Mouse (Mus musculus): ENCODE results near the gene Mapt. TPM values are rescaled to one million over a fixed set of nuclear protein-coding genes. Genes with fewer than 3 reads are reported as not detected.

Gene Mapt
- 10.3 and 11.7 TPM in 2 replicates for polyA plus RNA-seq (2015; fragmentation: Nextera tagmentation; extraction: Ambion mirVana)

- WGBS: under 1% methylated on average over 83 of the region's 94 CpGs
- Histone ChIP-seq H3K9me3 (ENCODE audit: low read length) (no peaks in the 10 kb centered on the region), H3K9ac (replicated peaks; ENCODE audit: low read length) (peak within 1 kb of the TSS; percentile 85), H3K27ac (ENCODE audit: low read length) (peak within 1 kb of the TSS; percentile 50; the same call in 1 of the 2 replicates), H3K4me2 (replicated peaks; ENCODE audit: low read depth, low read length) (peak within 1 kb of the TSS; percentile 100), H3K4me1 (ENCODE audit: insufficient read depth, low read length) (peaks cover 33% of the 10 kb centered on the region), H3K27me3 (ENCODE audit: insufficient read depth, low read length) (peaks cover 53% of the 10 kb centered on the region), H3K4me3 (ENCODE audit: low read length) (peak within 1 kb of the TSS; percentile 70), H3K36me3 (ENCODE audit: insufficient read depth, low read length) (no peaks in the 10 kb centered on the region)
- ATAC-seq (ENCODE audit: low FRiP score, low TSS enrichment): peak; percentile 86
Observed at GRCm38 (mm10) chr11:104231041-104231911, at the start of gene Mapt. Gene Mapt, plus strand, starts transcription at chr11:104231390.

GRCm38 (mm10) chr11:104182141-104182540, 49.0 kb upstream of the Mapt start:
- Histone ChIP-seq H3K4me2 (replicated peaks; ENCODE audit: low read depth, low read length) (no peak overlapping the region), H3K4me1 (ENCODE audit: insufficient read depth, low read length) (no peaks in the 10 kb centered on the region), H3K4me3 (ENCODE audit: low read length) (no peak overlapping the region), H3K27me3 (ENCODE audit: insufficient read depth, low read length) (no peaks in the 10 kb centered on the region), H3K9ac (replicated peaks; ENCODE audit: low read length) (no peak overlapping the region), H3K36me3 (ENCODE audit: insufficient read depth, low read length) (no peaks in the 10 kb centered on the region), H3K9me3 (ENCODE audit: low read length) (no peaks in the 10 kb centered on the region), H3K27ac (ENCODE audit: low read length) (no peak overlapping the region)
- WGBS: 87% methylated on average over 3 of the region's 3 CpGs
- ATAC-seq (ENCODE audit: low FRiP score, low TSS enrichment): no peak

GRCm38 (mm10) chr11:104186135-104186836, 44.9 kb upstream of the Mapt start, which contains the start of gene Sppl2c:
Gene Sppl2c, plus strand, starts transcription at chr11:104186327.
- 61% methylated on average over 13 of the region's 13 CpGs for WGBS

GRCm38 (mm10) chr11:104186837-104187150, 44.4 kb upstream of the Mapt start:
- Histone ChIP-seq H3K36me3 (ENCODE audit: insufficient read depth, low read length) (no peaks in the 10 kb centered on the region), H3K27me3 (ENCODE audit: insufficient read depth, low read length) (no peaks in the 10 kb centered on the region), H3K9me3 (ENCODE audit: low read length) (no peaks in the 10 kb centered on the region), H3K27ac (ENCODE audit: low read length) (no peak overlapping the region), H3K4me2 (replicated peaks; ENCODE audit: low read depth, low read length) (no peak overlapping the region), H3K9ac (replicated peaks; ENCODE audit: low read length) (no peak overlapping the region), H3K4me3 (ENCODE audit: low read length) (no peak overlapping the region), H3K4me1 (ENCODE audit: insufficient read depth, low read length) (no peaks in the 10 kb centered on the region)
- WGBS: 94% methylated on average over 9 of the region's 9 CpGs
- ATAC-seq (ENCODE audit: low FRiP score, low TSS enrichment): no peak

More at GRCm38 (mm10) chr11:104186135-104186836, 44.9 kb upstream of the Mapt start, which contains the start of gene Sppl2c:
- H3K9ac ChIP-seq (replicated peaks; ENCODE audit: low read length): no peak within 1 kb of the TSS
- H3K4me3 ChIP-seq (ENCODE audit: low read length): no peak within 1 kb of the TSS
- no peak within 1 kb of the TSS for H3K4me2 ChIP-seq (replicated peaks; ENCODE audit: low read depth, low read length)
- H3K36me3 ChIP-seq (ENCODE audit: insufficient read depth, low read length): no peaks in the 10 kb centered on the region
- H3K27me3 ChIP-seq (ENCODE audit: insufficient read depth, low read length): no peaks in the 10 kb centered on the region
- no peak within 1 kb of the TSS for H3K27ac ChIP-seq (ENCODE audit: low read length)
- H3K4me1 ChIP-seq (ENCODE audit: insufficient read depth, low read length): no peaks in the 10 kb centered on the region
- no peaks in the 10 kb centered on the region for H3K9me3 ChIP-seq (ENCODE audit: low read length)
- no peak for ATAC-seq (ENCODE audit: low FRiP score, low TSS enrichment)

GRCm38 (mm10) chr11:104187766-104188165, 43.4 kb upstream of the Mapt start:
- no peaks in the 10 kb centered on the region for H3K9me3 ChIP-seq (ENCODE audit: low read length)
- H3K4me2 ChIP-seq (replicated peaks; ENCODE audit: low read depth, low read length): no peak overlapping the region
- no peak overlapping the region for H3K4me3 ChIP-seq (ENCODE audit: low read length)
- H3K27me3 ChIP-seq (ENCODE audit: insufficient read depth, low read length): no peaks in the 10 kb centered on the region
- H3K36me3 ChIP-seq (ENCODE audit: insufficient read depth, low read length): no peaks in the 10 kb centered on the region
- 90% methylated on average over 10 of the region's 10 CpGs for WGBS
- no peaks in the 10 kb centered on the region for H3K4me1 ChIP-seq (ENCODE audit: insufficient read depth, low read length)
- H3K27ac ChIP-seq (ENCODE audit: low read length): no peak overlapping the region
- H3K9ac ChIP-seq (replicated peaks; ENCODE audit: low read length): no peak overlapping the region
- ATAC-seq (ENCODE audit: low FRiP score, low TSS enrichment): no peak

- no peaks in the 10 kb centered on the region for H3K9me3 ChIP-seq (ENCODE audit: low read length)
- H3K9ac ChIP-seq (replicated peaks; ENCODE audit: low read length): no peak overlapping the region
- no peak overlapping the region for H3K27ac ChIP-seq (ENCODE audit: low read length)
- no peaks in the 10 kb centered on the region for H3K27me3 ChIP-seq (ENCODE audit: insufficient read depth, low read length)
- H3K4me2 ChIP-seq (replicated peaks; ENCODE audit: low read depth, low read length): no peak overlapping the region
- H3K36me3 ChIP-seq (ENCODE audit: insufficient read depth, low read length): no peaks in the 10 kb centered on the region
- WGBS: 79% methylated on average over 2 of the region's 2 CpGs
- H3K4me3 ChIP-seq (ENCODE audit: low read length): no peak overlapping the region
- no peaks in the 10 kb centered on the region for H3K4me1 ChIP-seq (ENCODE audit: insufficient read depth, low read length)
- ATAC-seq (ENCODE audit: low FRiP score, low TSS enrichment): no peak
Observed at GRCm38 (mm10) chr11:104190008-104190407, 41.2 kb upstream of the Mapt start.

- no peaks in the 10 kb centered on the region for H3K4me1 ChIP-seq (ENCODE audit: insufficient read depth, low read length)
- H3K27me3 ChIP-seq (ENCODE audit: insufficient read depth, low read length): peaks cover 4% of the 10 kb centered on the region; the same call in 1 of the 2 replicates
- no peak for ATAC-seq (ENCODE audit: low FRiP score, low TSS enrichment)
- no peak overlapping the region for H3K4me2 ChIP-seq (replicated peaks; ENCODE audit: low read depth, low read length)
- H3K9ac ChIP-seq (replicated peaks; ENCODE audit: low read length): no peak overlapping the region
- H3K9me3 ChIP-seq (ENCODE audit: low read length): no peaks in the 10 kb centered on the region
- WGBS: 74% methylated on average over 11 of the region's 11 CpGs
- no peak overlapping the region for H3K27ac ChIP-seq (ENCODE audit: low read length)
- no peaks in the 10 kb centered on the region for H3K36me3 ChIP-seq (ENCODE audit: insufficient read depth, low read length)
- no peak overlapping the region for H3K4me3 ChIP-seq (ENCODE audit: low read length)
Observed at GRCm38 (mm10) chr11:104195382-104195781, 35.8 kb upstream of the Mapt start.

GRCm38 (mm10) chr11:104195791-104196190, 35.4 kb upstream of the Mapt start:
- Histone ChIP-seq H3K27me3 (ENCODE audit: insufficient read depth, low read length) (peaks cover 4% of the 10 kb centered on the region; the same call in 1 of the 2 replicates), H3K27ac (ENCODE audit: low read length) (no peak overlapping the region), H3K9me3 (ENCODE audit: low read length) (no peaks in the 10 kb centered on the region), H3K4me1 (ENCODE audit: insufficient read depth, low read length) (no peaks in the 10 kb centered on the region), H3K4me2 (replicated peaks; ENCODE audit: low read depth, low read length) (no peak overlapping the region), H3K4me3 (ENCODE audit: low read length) (no peak overlapping the region), H3K9ac (replicated peaks; ENCODE audit: low read length) (no peak overlapping the region), H3K36me3 (ENCODE audit: insufficient read depth, low read length) (no peaks in the 10 kb centered on the region)
- 11% methylated on average over 9 of the region's 9 CpGs for WGBS
- no peak for ATAC-seq (ENCODE audit: low FRiP score, low TSS enrichment)

- no peak overlapping the region for H3K27ac ChIP-seq (ENCODE audit: low read length)
- H3K4me3 ChIP-seq (ENCODE audit: low read length): no peak overlapping the region
- H3K36me3 ChIP-seq (ENCODE audit: insufficient read depth, low read length): no peaks in the 10 kb centered on the region
- H3K27me3 ChIP-seq (ENCODE audit: insufficient read depth, low read length): peaks cover 4% of the 10 kb centered on the region; the same call in 1 of the 2 replicates
- peaks cover 10% of the 10 kb centered on the region for H3K9me3 ChIP-seq (ENCODE audit: low read length)
- no peak for ATAC-seq (ENCODE audit: low FRiP score, low TSS enrichment)
- no peaks in the 10 kb centered on the region for H3K4me1 ChIP-seq (ENCODE audit: insufficient read depth, low read length)
- H3K9ac ChIP-seq (replicated peaks; ENCODE audit: low read length): no peak overlapping the region
- WGBS: 7% methylated on average over 10 of the region's 10 CpGs
- no peak overlapping the region for H3K4me2 ChIP-seq (replicated peaks; ENCODE audit: low read depth, low read length)
Observed at GRCm38 (mm10) chr11:104197861-104198260, 33.3 kb upstream of the Mapt start.
